ENCODE assay signal across 7 mouse cellular contexts in the genomic region with DNA sequence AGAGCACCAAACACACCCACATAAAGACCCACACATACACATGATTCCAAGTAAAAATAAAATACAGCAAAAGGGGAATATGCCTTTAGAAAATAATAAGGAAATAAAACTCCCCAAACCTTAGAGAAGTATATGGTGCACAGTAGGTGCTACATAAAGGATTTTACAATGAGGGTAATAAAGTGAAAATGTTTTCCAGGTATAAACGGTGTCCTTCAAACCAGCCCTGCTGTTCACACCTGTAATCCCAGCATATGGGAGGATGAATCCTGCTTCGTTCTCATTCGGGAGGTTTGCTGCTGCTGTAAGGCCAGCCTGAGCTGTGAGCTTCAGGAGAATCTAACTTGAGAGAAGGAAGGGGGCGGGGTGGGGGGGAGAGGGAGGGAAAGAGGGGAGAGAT. TPM values are rescaled to one million over a fixed set of nuclear protein-coding genes. Genes with fewer than 3 reads are reported as not detected.
DNase-seq lines count a peak whose midpoint lies in the region; ATAC-seq and TF ChIP-seq lines count a peak whose summit lies in the region.

No protein-coding gene starts in this region.

- TF ChIP-seq EP300 in lung, postnatal 0 days (IDR thresholded peaks at IDR 0.05), result no peak

- peak overlapping the region; percentile 12; the same call in 1 of the 2 replicates for H3K4me3 ChIP-seq in lung, postnatal 0 days (ENCODE audit: low read depth, low read length)
- H3K4me3 ChIP-seq in forebrain, embryonic 11.5 days (ENCODE audit: low read depth, low read length), result peak overlapping the region; percentile 20; the same call in 1 of the 2 replicates
- H3K4me3 ChIP-seq in limb, embryonic 10.5 days, result peak overlapping the region; percentile 49
- H3K4me3 ChIP-seq in neural tube, embryonic 14.5 days (ENCODE audit: low read depth, low read length), result no peak overlapping the region

- H3K4me1 ChIP-seq in lung, postnatal 0 days (ENCODE audit: insufficient read depth, low read depth, low read length), result no peaks in the 10 kb centered on the region
- no peaks in the 10 kb centered on the region for H3K4me1 ChIP-seq in forebrain, embryonic 11.5 days (replicated peaks; ENCODE audit: control insufficient read depth, insufficient read depth, low read length)
- peaks cover 24% of the 10 kb centered on the region for H3K4me1 ChIP-seq in limb, embryonic 10.5 days
- no peaks in the 10 kb centered on the region for H3K4me1 ChIP-seq in neural tube, embryonic 14.5 days (ENCODE audit: control insufficient read depth, insufficient read depth, low read length)

- no peak overlapping the region for H3K9ac ChIP-seq in lung, postnatal 0 days (replicated peaks; ENCODE audit: low read depth)
- H3K9ac ChIP-seq in forebrain, embryonic 11.5 days (ENCODE audit: low read length), result no peak overlapping the region; the same call in 1 of the 2 replicates
- no peak overlapping the region for H3K9ac ChIP-seq in neural tube, embryonic 14.5 days (replicated peaks; ENCODE audit: low read depth, low read length)

- WGBS in lung, postnatal 0 days, result 5% methylated on average over 4 of the region's 4 CpGs
- 6% methylated on average over 4 of the region's 4 CpGs for WGBS in forebrain, embryonic 11.5 days
- WGBS in limb, embryonic 10.5 days, result 7% methylated on average over 4 of the region's 4 CpGs
- WGBS in neural tube, embryonic 14.5 days, result 6% methylated on average over 3 of the region's 4 CpGs

- no peak overlapping the region for H3K27ac ChIP-seq in lung, postnatal 0 days (ENCODE audit: low read length)
- H3K27ac ChIP-seq in forebrain, embryonic 11.5 days (ENCODE audit: low read depth, low read length), result no peak overlapping the region
- no peak overlapping the region for H3K27ac ChIP-seq in limb, embryonic 10.5 days
- H3K27ac ChIP-seq in neural tube, embryonic 14.5 days (ENCODE audit: low read depth, low read length), result no peak overlapping the region

- no peaks in the 10 kb centered on the region for H3K36me3 ChIP-seq in lung, postnatal 0 days (ENCODE audit: insufficient read depth, low read length)
- H3K36me3 ChIP-seq in forebrain, embryonic 11.5 days (ENCODE audit: control insufficient read depth, insufficient read depth, low read length), result no peaks in the 10 kb centered on the region
- no peaks in the 10 kb centered on the region for H3K36me3 ChIP-seq in limb, embryonic 10.5 days
- H3K36me3 ChIP-seq in neural tube, embryonic 14.5 days (ENCODE audit: control insufficient read depth, insufficient read depth, low read length), result no peaks in the 10 kb centered on the region

- ATAC-seq in lung, postnatal 0 days, result no peak
- no peak for ATAC-seq in forebrain, embryonic 11.5 days (replicated peaks; ENCODE audit: low FRiP score)
- no peak for ATAC-seq in neural tube, embryonic 14.5 days (ENCODE audit: low read depth)

- peak overlapping the region; percentile 44; the same call in 1 of the 2 replicates for H3K4me2 ChIP-seq in lung, postnatal 0 days (replicated peaks; ENCODE audit: low read depth, low read length)
- H3K4me2 ChIP-seq in forebrain, embryonic 11.5 days (ENCODE audit: low read depth, low read length, severe bottlenecking), result peak overlapping the region; percentile 55
- H3K4me2 ChIP-seq in neural tube, embryonic 14.5 days (ENCODE audit: low read depth, low read length), result peak overlapping the region; percentile 33; the same call in 1 of the 2 replicates

- DNase-seq in lung, postnatal 0 days (ENCODE audit: low spot score), result no peak
- no peak for DNase-seq in lung, postnatal 4 days
- DNase-seq in forebrain, embryonic 11.5 days (ENCODE audit: low spot score), result no peak
- no peak for DNase-seq in limb, embryonic 10.5 days (ENCODE audit: low spot score)
- DNase-seq in cerebellum, adult 9-11 months, result no peak
- no peak for DNase-seq in gastrocnemius, adult 18-20 months (ENCODE audit: low spot score)

- TF ChIP-seq CTCF in lung, postnatal 0 days (IDR thresholded peaks at IDR 0.05), result no peak

- no peaks in the 10 kb centered on the region for H3K27me3 ChIP-seq in lung, postnatal 0 days (replicated peaks; ENCODE audit: insufficient read depth, low read length)
- peaks cover 2% of the 10 kb centered on the region for H3K27me3 ChIP-seq in forebrain, embryonic 11.5 days (ENCODE audit: control insufficient read depth, insufficient read depth, low read length)
- H3K27me3 ChIP-seq in limb, embryonic 10.5 days (ENCODE audit: low read depth, poor library complexity, severe bottlenecking), result peaks cover 26% of the 10 kb centered on the region
- H3K27me3 ChIP-seq in neural tube, embryonic 14.5 days (ENCODE audit: control insufficient read depth, insufficient read depth, low read length), result no peaks in the 10 kb centered on the region

- H3K9me3 ChIP-seq in lung, postnatal 0 days (ENCODE audit: low read length), result no peaks in the 10 kb centered on the region
- H3K9me3 ChIP-seq in forebrain, embryonic 11.5 days (ENCODE audit: control insufficient read depth, low read length), result no peaks in the 10 kb centered on the region
- H3K9me3 ChIP-seq in limb, embryonic 10.5 days (replicated peaks), result no peaks in the 10 kb centered on the region
- H3K9me3 ChIP-seq in neural tube, embryonic 14.5 days (ENCODE audit: control insufficient read depth, low read length), result no peaks in the 10 kb centered on the region

RNA-seq across cellular contexts. Expression of a gene that starts 0.4 kb away (rescaled TPM):
- polyA plus RNA-seq in lung, postnatal 0 days (2015; fragmentation: Nextera tagmentation; extraction: Ambion mirVana), result 1.3 and 2.4 TPM in 2 replicates
- 0.67 and 1.2 TPM in 2 replicates for polyA plus RNA-seq in forebrain, embryonic 11.5 days (2014; fragmentation: Nextera tagmentation; extraction: Ambion mirVana)
- 0.60 and 0.70 TPM in 2 replicates for polyA plus RNA-seq in limb, embryonic 10.5 days (2016; fragmentation: Nextera tagmentation; extraction: Ambion mirVana)
- polyA plus RNA-seq in neural tube, embryonic 14.5 days (2014; fragmentation: Nextera tagmentation; extraction: Ambion mirVana), result 0.51 and 0.59 TPM in 2 replicates
- total RNA-seq in gastrocnemius, adult 18-20 months (2021), result under 1 TPM; 0.52 to 0.62 TPM

RNA-seq across cellular contexts. Expression of a gene that starts 9.3 kb away (rescaled TPM):
- polyA plus RNA-seq in lung, postnatal 0 days (2015; fragmentation: Nextera tagmentation; extraction: Ambion mirVana), result 0.01 and 0.05 TPM in 2 replicates
- 0.68 and 1.2 TPM in 2 replicates for polyA plus RNA-seq in forebrain, embryonic 11.5 days (2014; fragmentation: Nextera tagmentation; extraction: Ambion mirVana)
- 1.8 and 2.2 TPM in 2 replicates for polyA plus RNA-seq in limb, embryonic 10.5 days (2016; fragmentation: Nextera tagmentation; extraction: Ambion mirVana)
- polyA plus RNA-seq in neural tube, embryonic 14.5 days (2014; fragmentation: Nextera tagmentation; extraction: Ambion mirVana), result 5.9 and 11.6 TPM in 2 replicates
- 1,000 to 10,000 TPM; 1,704 to 1,734 TPM for total RNA-seq in gastrocnemius, adult 18-20 months (2021)

RNA-seq across cellular contexts. Expression of a gene that starts 21.8 kb away (rescaled TPM):
- 35.7 and 40.2 TPM in 2 replicates for polyA plus RNA-seq in lung, postnatal 0 days (2015; fragmentation: Nextera tagmentation; extraction: Ambion mirVana)
- polyA plus RNA-seq in forebrain, embryonic 11.5 days (2014; fragmentation: Nextera tagmentation; extraction: Ambion mirVana), result 12.6 and 16.8 TPM in 2 replicates
- 10.7 and 11.2 TPM in 2 replicates for polyA plus RNA-seq in limb, embryonic 10.5 days (2016; fragmentation: Nextera tagmentation; extraction: Ambion mirVana)
- polyA plus RNA-seq in neural tube, embryonic 14.5 days (2014; fragmentation: Nextera tagmentation; extraction: Ambion mirVana), result 29.5 and 33.6 TPM in 2 replicates
- total RNA-seq in gastrocnemius, adult 18-20 months (2021), result 1 to 10 TPM; 9.1 to 9.4 TPM

RNA-seq across cellular contexts. Expression of a gene that starts 35.8 kb away (rescaled TPM):
- polyA plus RNA-seq in lung, postnatal 0 days (2015; fragmentation: Nextera tagmentation; extraction: Ambion mirVana), result 0.11 and 0.44 TPM in 2 replicates
- polyA plus RNA-seq in forebrain, embryonic 11.5 days (2014; fragmentation: Nextera tagmentation; extraction: Ambion mirVana), result 0.52 and 0.53 TPM in 2 replicates
- polyA plus RNA-seq in limb, embryonic 10.5 days (2016; fragmentation: Nextera tagmentation; extraction: Ambion mirVana), result 0.29 and 0.38 TPM in 2 replicates
- polyA plus RNA-seq in neural tube, embryonic 14.5 days (2014; fragmentation: Nextera tagmentation; extraction: Ambion mirVana), result 0.23 and 0.33 TPM in 2 replicates
- total RNA-seq in gastrocnemius, adult 18-20 months (2021), result under 1 TPM; 0.27 to 0.33 TPM

RNA-seq across cellular contexts. Expression of a gene that starts 36.0 kb away (rescaled TPM):
- 0.95 and 0.98 TPM in 2 replicates for polyA plus RNA-seq in lung, postnatal 0 days (2015; fragmentation: Nextera tagmentation; extraction: Ambion mirVana)
- polyA plus RNA-seq in forebrain, embryonic 11.5 days (2014; fragmentation: Nextera tagmentation; extraction: Ambion mirVana), result 7.8 TPM in 2 replicates
- 2.7 and 3.3 TPM in 2 replicates for polyA plus RNA-seq in limb, embryonic 10.5 days (2016; fragmentation: Nextera tagmentation; extraction: Ambion mirVana)
- polyA plus RNA-seq in neural tube, embryonic 14.5 days (2014; fragmentation: Nextera tagmentation; extraction: Ambion mirVana), result 9.6 and 14.9 TPM in 2 replicates
- 1 to 10 TPM; 1.9 to 3.1 TPM for total RNA-seq in gastrocnemius, adult 18-20 months (2021)
